ENCODE assay signal across 14 mouse cellular contexts in the genomic region with DNA sequence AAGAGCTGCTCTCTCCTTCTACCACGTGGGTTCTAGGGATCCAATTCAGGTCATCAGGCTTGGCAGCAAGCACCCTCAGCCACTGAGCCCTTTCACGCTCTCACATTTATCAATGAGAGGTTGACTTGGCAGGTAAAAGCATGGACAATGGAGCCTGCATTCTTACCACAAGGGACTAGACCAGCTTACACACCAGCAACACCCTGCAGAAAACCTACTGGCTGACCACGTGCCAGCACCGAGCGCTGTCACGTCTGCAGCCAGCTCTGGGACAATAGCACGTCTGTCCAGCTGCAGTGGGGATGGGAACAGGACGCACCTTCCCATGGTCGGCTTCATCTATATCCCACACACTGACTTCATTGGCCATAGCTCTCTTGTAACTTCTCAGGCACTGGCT. TPM values are rescaled to one million over a fixed set of nuclear protein-coding genes. Genes with fewer than 3 reads are reported as not detected.
"Had no signal": no experiment of that assay in that cellular context is flagged by ENCODE, and none has a peak within 500 bp of the region (broad histone marks: within the 10 kb centered on the region; RNA-seq: fewer than 3 reads in every experiment).

No protein-coding gene starts in this region.

- H3K9ac ChIP-seq: neural tube, embryonic 15.5 days; stomach, embryonic 15.5 days had no signal

- H3K4me2 ChIP-seq: neural tube, embryonic 15.5 days; stomach, embryonic 15.5 days had no signal

- DNase-seq: right cerebral cortex, adult 18-20 months; right cerebral cortex, postnatal 25 days; right cerebral cortex, postnatal 4 days; thymus, adult 18-20 months had no signal

- H3K9me3 ChIP-seq: stomach, embryonic 15.5 days had no signal

- H3K27ac ChIP-seq: neural tube, embryonic 15.5 days; stomach, embryonic 15.5 days; stomach, postnatal 0 days had no signal

- H3K27me3 ChIP-seq: neural tube, embryonic 15.5 days; stomach, embryonic 15.5 days had no signal

- H3K4me1 ChIP-seq: neural tube, embryonic 15.5 days; stomach, embryonic 15.5 days had no signal

- H3K4me3 ChIP-seq: neural tube, embryonic 15.5 days; stomach, embryonic 15.5 days had no signal

RNA-seq across cellular contexts. Expression of gene Upk1a, which starts 6.0 kb away (rescaled TPM):
- total RNA-seq: neutrophil, adult 5-6 weeks had no signal

RNA-seq across cellular contexts. Expression of gene Etv2, which starts 17.0 kb away (rescaled TPM):
- total RNA-seq: neutrophil, adult 5-6 weeks had no signal
- polyA plus RNA-seq: neural tube, embryonic 14.5 days; neural tube, embryonic 15.5 days; spleen, adult 2 months; stomach, embryonic 14.5 days; stomach, embryonic 15.5 days; stomach, postnatal 0 days; thymus, adult 2 months; thymus, postnatal 0 days; urinary bladder, adult 2 months had no signal
